Mouse (Mus musculus) CH12.LX (cell line): ENCODE measurements around the gene Hist1h2bf. TPM values are rescaled to one million over a fixed set of nuclear protein-coding genes. Genes with fewer than 3 reads are reported as not detected.
"Not testable (repeated sequence)": the region's sequence is repeated elsewhere in the genome, so short reads cannot be mapped to it uniquely, and the experiment has no call there.

Experiments used
- DNase-seq: peaks from one replicate; pipeline ENCODE4 v3.0.0-alpha.2; 2013; ENCODE audit errors: extremely low read depth
- H3K27ac ChIP-seq: 2 replicates; pipeline ENCODE4 v1.5.1; 2012; ENCODE audit warnings: low read depth, mild to moderate bottlenecking, control low read depth, moderate library complexity; ENCODE audit not compliant: insufficient read depth
- H3K27me3 ChIP-seq: replicated peaks from 2 replicates; pipeline ENCODE3; 2012; ENCODE audit warnings: inconsistent platforms
- H3K36me3 ChIP-seq, 2 experiments: replicated peaks in 1 of 2; 2 replicates each; pipeline versions ENCODE3 to v1.6.1; 2012; ENCODE audit warnings: inconsistent platforms in 1 of 2, low read length in 1 of 2, mild to moderate bottlenecking in 1 of 2, mixed read lengths in 1 of 2, moderate library complexity in 1 of 2; ENCODE audit not compliant: control insufficient read depth in 1 of 2, insufficient read depth in 1 of 2
- H3K4me1 ChIP-seq, 2 experiments: 2 replicates each; pipeline ENCODE4 v1.6.1; 2012; ENCODE audit warnings: inconsistent platforms in 1 of 2, moderate library complexity in 1 of 2; ENCODE audit not compliant: insufficient read depth in 2 of 2, control insufficient read depth in 1 of 2
- H3K4me2 ChIP-seq: 2 replicates; pipeline ENCODE4 v1.6.1; 2012; ENCODE audit warnings: low read depth, mild to moderate bottlenecking, control low read depth; ENCODE audit not compliant: poor library complexity, insufficient read depth, severe bottlenecking
- H3K4me3 ChIP-seq, 3 experiments: fragments of 150-350 bp in 1 of 3; sonication (generic) in 1 of 3; replicated peaks in 1 of 3; 2 replicates each; pipeline versions ENCODE3 to v1.5.1; 2011 to 2012; ENCODE audit warnings: low read depth in 2 of 3, low read length in 2 of 3, mild to moderate bottlenecking in 2 of 3, moderate library complexity in 2 of 3, control low read depth in 1 of 3, improper control_type of control experiment in 1 of 3, inconsistent platforms in 1 of 3, mixed read lengths in 1 of 3; ENCODE audit not compliant: poor library complexity in 1 of 3
- H3K79me2 ChIP-seq: replicated peaks from 2 replicates; pipeline ENCODE4 v1.6.1; 2012; ENCODE audit warnings: mild to moderate bottlenecking, moderate library complexity; ENCODE audit not compliant: control insufficient read depth, poor library complexity, insufficient read depth, severe bottlenecking; ENCODE audit errors: extremely low read depth
- H3K9ac ChIP-seq: 2 replicates; pipeline ENCODE4 v1.6.1; 2012; ENCODE audit warnings: low read depth, mild to moderate bottlenecking, control low read depth, moderate library complexity; ENCODE audit not compliant: insufficient read depth
- H3K9me3 ChIP-seq: replicated peaks from 2 replicates; pipeline ENCODE3; 2012; ENCODE audit warnings: low read length, inconsistent platforms, mixed read lengths
- BHLHE40 ChIP-seq: IDR thresholded peaks from 2 replicates; pipeline ENCODE4 v1.6.1; 2011; ENCODE audit warnings: mild to moderate bottlenecking, low read depth, low read length, improper control_type of control experiment
- CHD2 ChIP-seq: IDR thresholded peaks from 2 replicates; pipeline ENCODE4 v1.6.1; 2011; ENCODE audit warnings: low read length, improper control_type of control experiment
- EP300 ChIP-seq: IDR thresholded peaks from 2 replicates; pipeline ENCODE4 v1.6.1; 2011; ENCODE audit warnings: low read length, improper control_type of control experiment
- HCFC1 ChIP-seq: IDR thresholded peaks from 2 replicates; pipeline ENCODE4 v1.6.1; 2012; ENCODE audit warnings: low read depth, mild to moderate bottlenecking, inconsistent platforms, low read length, improper control_type of control experiment
- POLR2A ChIP-seq: IDR thresholded peaks from 2 replicates; pipeline ENCODE4 v1.6.1; 2011; ENCODE audit warnings: low read depth, mild to moderate bottlenecking, improper control_type of control experiment, low read length
- POLR2AphosphoS2 ChIP-seq: IDR thresholded peaks from 2 replicates; pipeline ENCODE4 v1.6.1; 2011; ENCODE audit warnings: low read depth, low read length, improper control_type of control experiment
- RCOR1 ChIP-seq: conservative IDR thresholded peaks from 2 replicates; pipeline ENCODE4 v1.6.1; 2012; ENCODE audit warnings: low read depth, mild to moderate bottlenecking, inconsistent platforms, low read length, improper control_type of control experiment
- ZNF384 ChIP-seq: IDR thresholded peaks from 2 replicates; pipeline ENCODE4 v1.6.1; 2012; ENCODE audit warnings: low read depth, low read length, improper control_type of control experiment, inconsistent platforms
- dilution Hi-C: fragments of 300-500 bp; cut with MboI; formaldehyde crosslinking; loops from 2 replicates; pipeline ENCODE4 v1.14.3; 2020; ENCODE audit warnings: low sequenced_read_pairs; ENCODE audit not compliant: extremely low pct_unique_long_range_greater_than_20kb, extremely low pct_ligation_motif_present
- in situ Hi-C: fragments of 300-500 bp; cut with MboI; formaldehyde crosslinking; loops from 3 replicates; pipeline ENCODE4 v1.14.3; 2019; ENCODE audit warnings: low sequenced_read_pairs, low pct_ligation_motif_present, low pct_unique_long_range_greater_than_20kb, mixed read lengths
- polyA plus RNA-seq: library from polyadenylated mRNA; unstranded; fragments of >175 nt; gene quantifications from 2 replicates; pipeline ENCODE4 v1.2.1, GENCODE M21; 2012; ENCODE audit warnings: low read depth; ENCODE audit not compliant: insufficient read length
- total RNA-seq, 2 experiments: library from RNA; depleted of rRNA; stranded (reverse); fragments of 300-350 nt in 1 of 2; fragments of >200 nt in 1 of 2; gene quantifications; 2 replicates each; pipeline ENCODE4 v1.2.3; 2012 to 2014

Hist1h2bf gene
- total and polyA plus RNA-seq, 3 experiments: 1.7 to 1,243 (median 50.8) TPM

GRCm38 (mm10) chr13:23561531-23561882 lies 12.5 kb downstream of the Hist1h2bf start:
- peak overlapping the region; percentile 71 for H3K27ac ChIP-seq
- in situ Hi-C loops: loop anchor here (25.0 kb wide), 1 partner anchor 1824 kb away; the partner anchor contains the start of gene Hist1h4j

GRCm38 (mm10) chr13:23560699-23561098 lies 13.3 kb downstream of the Hist1h2bf start:
- H3K9me3 ChIP-seq, H3K27me3 ChIP-seq, H3K4me2 ChIP-seq, dilution Hi-C loops, H3K79me2 ChIP-seq, H3K9ac ChIP-seq, DNase-seq, H3K4me3 ChIP-seq, H3K27ac ChIP-seq, H3K36me3 ChIP-seq: not testable (repeated sequence)
- in situ Hi-C loops: loop anchor here (25.0 kb wide), 1 partner anchor 1823 kb away; the partner anchor contains the start of gene Hist1h4j
- TF ChIP-seq POLR2A (peak; percentile 40; the same call in 1 of the 2 replicates), ZNF384 (peak; percentile 37; the same call in 1 of the 2 replicates)
- H3K4me1 ChIP-seq: peaks cover 3 to 30% of the 10 kb centered on the region in 2 experiments; a peak in 2 of 4 replicates

More at GRCm38 (mm10) chr13:23561531-23561882, 12.5 kb downstream of the Hist1h2bf start:
- dilution Hi-C loops, H3K79me2 ChIP-seq, H3K9me3 ChIP-seq, H3K4me2 ChIP-seq, H3K36me3 ChIP-seq, H3K27me3 ChIP-seq, DNase-seq: not testable (repeated sequence)
- Histone ChIP-seq H3K4me1 (peaks cover 3 to 30% of the 10 kb centered on the region in 2 experiments; a peak in 2 of 4 replicates), H3K9ac (peak overlapping the region; percentile 60; the same call in 1 of the 2 replicates), H3K4me3 (peak overlapping the region in 2 of 3 experiments; percentile 34 to 36)

GRCm38 (mm10) chr13:23556906-23557305 lies 17.1 kb downstream of the Hist1h2bf start:
- H3K36me3 ChIP-seq: no peaks in the 10 kb centered on the region
- in situ Hi-C loops (loop anchor here (25.0 kb wide), 1 partner anchor 1820 kb away; the partner anchor contains the start of gene Hist1h4j), dilution Hi-C loops (no loop called here)
- H3K79me2 ChIP-seq: no peaks in the 10 kb centered on the region
- no peak for TF ChIP-seq BHLHE40
- no peak for TF ChIP-seq CHD2
- TF ChIP-seq POLR2AphosphoS2: no peak
- TF ChIP-seq HCFC1: no peak
- TF ChIP-seq EP300: no peak
- no peak for TF ChIP-seq RCOR1
- peak overlapping the region; percentile 70 for H3K27ac ChIP-seq
- H3K4me1 ChIP-seq: peaks cover 4 to 23% of the 10 kb centered on the region in 2 experiments; a peak in 3 of 4 replicates
- no peak overlapping the region for H3K4me3 ChIP-seq
- peak overlapping the region; percentile 74 for H3K4me2 ChIP-seq
- H3K27me3 ChIP-seq: no peaks in the 10 kb centered on the region
- no peak for DNase-seq
- H3K9me3 ChIP-seq: no peaks in the 10 kb centered on the region
- H3K9ac ChIP-seq: peak overlapping the region; percentile 58; the same call in 1 of the 2 replicates
